Mouse (Mus musculus): ENCODE measurements around the gene Dph3.

Gene Dph3

GRCm38 (mm10) chr14:32084761-32085485, 606 bp downstream of the Dph3 start, which contains the start of gene Oxnad1:
Gene Oxnad1 (plus strand): TSS chr14:32085374.
- peak; percentile 84 for DNase-seq (ENCODE audit: low read depth)

- DNase-seq (ENCODE audit: low read depth), result no peak
Measured at GRCm38 (mm10) chr14:32083466-32083865, 2.1 kb downstream of the Dph3 start.

GRCm38 (mm10) chr14:32082891-32083290, 2.6 kb downstream of the Dph3 start:
- DNase-seq (ENCODE audit: low read depth), result no peak

GRCm38 (mm10) chr14:32081026-32081425, 4.5 kb downstream of the Dph3 start:
- no peak for DNase-seq (ENCODE audit: low read depth)

GRCm38 (mm10) chr14:32076896-32077575, 8.5 kb downstream of the Dph3 start:
- peak; percentile 74 for DNase-seq (ENCODE audit: low read depth)

GRCm38 (mm10) chr14:32073901-32074300, 11.6 kb downstream of the Dph3 start:
- no peak for DNase-seq (ENCODE audit: low read depth)

- DNase-seq (ENCODE audit: low read depth), result peak; percentile 39
Measured at GRCm38 (mm10) chr14:32073211-32073685, 12.3 kb downstream of the Dph3 start.

GRCm38 (mm10) chr14:32072807-32073206, 12.7 kb downstream of the Dph3 start:
- DNase-seq (ENCODE audit: low read depth), result no peak

GRCm38 (mm10) chr14:32061398-32061797, 24.1 kb downstream of the Dph3 start:
- DNase-seq (ENCODE audit: low read depth), result no peak

- no peak for DNase-seq (ENCODE audit: low read depth)
Measured at GRCm38 (mm10) chr14:32057664-32058063, 27.9 kb downstream of the Dph3 start.

- DNase-seq (ENCODE audit: low read depth), result peak; percentile 22
Measured at GRCm38 (mm10) chr14:32056675-32057074, 28.9 kb downstream of the Dph3 start.

- DNase-seq (ENCODE audit: low read depth), result no peak
Measured at GRCm38 (mm10) chr14:32055781-32056180, 29.7 kb downstream of the Dph3 start.

- no peak for DNase-seq (ENCODE audit: low read depth)
Measured at GRCm38 (mm10) chr14:32054788-32055187, 30.7 kb downstream of the Dph3 start.

- DNase-seq (ENCODE audit: low read depth), result no peak
Measured at GRCm38 (mm10) chr14:32053895-32054294, 31.6 kb downstream of the Dph3 start.

- no peak for DNase-seq (ENCODE audit: low read depth)
Measured at GRCm38 (mm10) chr14:32050171-32050570, 35.4 kb downstream of the Dph3 start.

- no peak for DNase-seq (ENCODE audit: low read depth)
Measured at GRCm38 (mm10) chr14:32046357-32046756, 39.2 kb downstream of the Dph3 start.

GRCm38 (mm10) chr14:32042108-32042507, 43.4 kb downstream of the Dph3 start:
- DNase-seq (ENCODE audit: low read depth), result no peak

- DNase-seq (ENCODE audit: low read depth), result peak; percentile 17
Measured at GRCm38 (mm10) chr14:32037661-32038252, 47.8 kb downstream of the Dph3 start.

GRCm38 (mm10) chr14:32036482-32036881, 49.0 kb downstream of the Dph3 start:
- DNase-seq (ENCODE audit: low read depth), result no peak

GRCm38 (mm10) chr14:32032522-32032921, 53.0 kb downstream of the Dph3 start:
- peak; percentile 32 for DNase-seq (ENCODE audit: low read depth)

All from c-Kit-positive CD71-negative TER-119-negative erythroid progenitor cells, embryonic 14.5 days (primary cell).